Mouse (Mus musculus) thymus, postnatal 14 days (tissue): ENCODE results near the gene Tgm5.
"Not testable (repeated sequence)": the region's sequence is repeated elsewhere in the genome, so short reads cannot be mapped to it uniquely, and the experiment has no call there.

Experiments used
- DNase-seq: peaks from one replicate; pipeline ENCODE4 v3.0.0; 2021

Tgm5 gene

DNA sequence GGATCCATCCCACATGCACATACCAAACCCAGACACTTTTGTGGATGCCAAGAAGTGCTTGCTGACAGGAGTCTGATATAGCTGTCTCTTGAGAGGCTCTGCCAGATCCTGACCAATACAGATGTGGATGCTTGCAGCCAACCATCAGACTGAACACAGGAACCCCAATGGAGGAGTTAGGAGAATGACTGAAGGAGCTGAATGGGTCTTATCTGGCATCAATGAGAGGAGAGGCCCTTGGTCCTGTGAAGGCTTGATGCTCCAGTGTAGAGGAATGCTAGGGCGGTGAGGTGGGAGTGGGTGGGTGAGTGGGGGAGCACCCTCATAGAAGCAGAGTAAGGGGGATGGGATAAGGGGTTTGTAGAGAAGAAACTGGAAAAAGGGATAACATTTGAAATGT is 46.8 kb downstream of the Tgm5 start:
- not testable (repeated sequence) for DNase-seq

DNA sequence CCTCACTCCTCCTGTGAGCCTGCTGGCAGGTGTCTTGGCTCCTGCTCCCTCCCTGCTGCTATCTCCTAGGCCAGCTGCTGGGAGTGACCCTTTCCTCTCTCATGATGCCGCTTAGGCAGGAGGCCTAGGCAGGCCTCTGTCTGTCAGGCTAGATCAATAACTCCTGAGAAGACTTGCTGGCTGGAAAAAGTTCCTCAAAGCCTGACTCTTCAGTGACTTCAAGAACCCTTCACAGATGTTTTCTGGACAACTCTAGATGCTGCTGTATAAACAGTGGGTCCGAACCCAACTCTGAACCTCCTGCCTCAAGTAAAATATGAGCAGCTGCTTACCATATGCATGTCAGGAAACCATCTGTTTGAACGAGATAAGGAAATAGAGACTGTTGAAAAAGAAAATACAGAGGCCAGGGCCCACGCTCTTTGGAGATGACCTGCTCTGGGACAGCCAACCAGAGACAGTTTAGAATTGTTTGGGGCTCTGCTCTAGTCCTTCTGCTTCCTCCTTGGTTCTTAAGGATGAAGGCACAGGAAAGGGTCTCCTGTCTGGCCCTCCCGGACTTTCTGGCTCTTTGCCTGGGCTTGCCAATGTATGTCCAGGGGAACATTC is 48.8 kb downstream of the Tgm5 start, which contains the start of gene Epb42:
Gene Epb42, minus strand, starts transcription at position 340 of the 609 bp plus-strand sequence.
- no peak for DNase-seq

DNA sequence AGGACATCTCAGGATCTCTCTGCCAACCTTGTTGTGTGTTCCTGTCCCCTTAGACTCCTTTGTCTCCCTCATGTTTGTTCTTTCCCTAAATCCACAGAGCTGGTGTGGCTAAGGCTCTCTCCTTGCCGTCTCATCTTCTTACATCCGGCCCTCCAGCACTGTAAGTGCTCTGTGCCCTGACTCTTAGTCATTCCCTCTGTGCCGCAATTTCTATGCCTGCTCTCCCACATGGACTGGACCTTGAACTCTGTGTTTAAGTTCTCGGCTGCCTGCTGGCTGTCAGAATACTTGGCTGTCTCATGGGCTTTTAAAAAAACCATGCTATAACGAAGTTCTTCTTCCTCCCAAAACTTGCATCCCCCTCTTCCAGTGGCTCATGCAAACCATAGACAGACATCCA is 62.7 kb downstream of the Tgm5 start:
- DNase-seq, result no peak

DNA sequence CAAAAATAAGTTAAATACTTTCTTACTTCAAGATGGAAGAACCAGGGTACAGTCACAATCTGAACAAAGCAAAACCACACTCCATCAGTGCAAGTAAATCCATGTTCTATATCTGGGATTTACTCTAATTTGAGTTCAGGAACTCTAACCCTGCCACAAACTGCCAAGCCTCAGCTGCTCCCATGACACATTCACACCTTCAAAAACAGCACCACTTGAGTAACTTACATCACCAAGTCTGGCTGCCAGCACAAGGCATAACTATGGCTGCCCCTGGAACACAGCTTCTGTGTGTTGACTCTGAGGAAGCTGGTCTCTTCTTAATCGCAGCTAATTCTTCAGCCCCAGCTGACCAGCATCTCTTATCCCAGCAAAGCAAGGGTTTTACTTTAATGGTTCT is 68.5 kb downstream of the Tgm5 start:
- no peak for DNase-seq

DNA sequence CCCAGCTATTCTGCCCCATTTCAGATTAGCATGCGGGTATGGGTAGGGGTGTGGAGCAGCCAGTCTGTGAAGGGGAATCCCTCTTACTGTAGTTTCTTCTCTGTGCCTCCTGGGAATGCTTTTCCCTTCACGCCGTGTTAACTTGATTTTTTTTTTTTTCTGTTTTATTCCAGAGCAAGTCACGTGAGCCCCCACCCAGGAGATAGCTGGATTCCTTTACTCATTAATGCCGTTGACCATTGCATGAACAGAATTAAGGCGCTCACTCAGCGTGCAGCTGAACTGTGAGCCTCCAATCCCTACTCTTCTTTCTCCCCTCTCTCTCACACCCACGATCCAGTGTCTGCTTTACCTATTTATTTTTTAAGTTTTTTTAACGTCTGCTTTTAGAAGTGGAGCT is 69.4 kb downstream of the Tgm5 start:
- no peak for DNase-seq

DNA sequence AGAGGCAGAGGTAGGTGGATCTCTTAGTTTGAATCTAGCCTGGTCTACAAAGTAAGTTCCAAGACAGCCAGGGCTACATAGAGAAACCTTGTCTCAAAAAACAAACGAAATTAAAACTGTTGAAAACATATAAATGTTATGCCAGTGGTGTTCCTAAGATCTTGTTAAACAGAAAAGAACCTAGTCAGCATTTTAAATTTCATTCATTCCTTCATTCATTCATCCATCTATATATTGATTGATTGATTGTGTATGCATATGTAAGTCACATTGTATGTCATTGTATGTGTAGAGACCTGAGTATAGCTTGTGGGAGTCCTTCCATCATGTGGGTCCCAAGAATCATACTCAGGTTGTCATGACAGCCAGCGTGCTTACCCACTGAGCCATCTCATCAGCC is 70.1 kb downstream of the Tgm5 start:
- DNase-seq, result no peak

DNA sequence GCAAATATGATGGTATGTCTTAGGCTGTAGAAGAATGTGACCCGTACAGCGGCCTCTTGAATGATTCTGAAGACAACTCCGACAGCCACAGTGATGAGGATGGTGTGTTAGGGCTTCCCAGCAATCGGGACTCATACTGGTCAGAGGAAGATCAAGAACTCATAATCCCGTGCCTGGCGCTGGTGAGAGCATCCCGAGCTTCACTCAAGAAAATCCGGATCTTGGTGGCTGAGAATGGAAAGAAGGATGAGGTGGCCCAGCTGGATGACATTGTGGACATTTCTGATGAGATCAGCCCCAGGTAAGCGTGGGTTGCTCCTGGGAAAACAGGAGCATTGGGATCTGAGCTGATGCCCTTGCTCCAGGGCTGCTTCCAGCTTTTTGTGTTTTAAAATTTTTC is 73.0 kb downstream of the Tgm5 start:
- no peak for DNase-seq

DNA sequence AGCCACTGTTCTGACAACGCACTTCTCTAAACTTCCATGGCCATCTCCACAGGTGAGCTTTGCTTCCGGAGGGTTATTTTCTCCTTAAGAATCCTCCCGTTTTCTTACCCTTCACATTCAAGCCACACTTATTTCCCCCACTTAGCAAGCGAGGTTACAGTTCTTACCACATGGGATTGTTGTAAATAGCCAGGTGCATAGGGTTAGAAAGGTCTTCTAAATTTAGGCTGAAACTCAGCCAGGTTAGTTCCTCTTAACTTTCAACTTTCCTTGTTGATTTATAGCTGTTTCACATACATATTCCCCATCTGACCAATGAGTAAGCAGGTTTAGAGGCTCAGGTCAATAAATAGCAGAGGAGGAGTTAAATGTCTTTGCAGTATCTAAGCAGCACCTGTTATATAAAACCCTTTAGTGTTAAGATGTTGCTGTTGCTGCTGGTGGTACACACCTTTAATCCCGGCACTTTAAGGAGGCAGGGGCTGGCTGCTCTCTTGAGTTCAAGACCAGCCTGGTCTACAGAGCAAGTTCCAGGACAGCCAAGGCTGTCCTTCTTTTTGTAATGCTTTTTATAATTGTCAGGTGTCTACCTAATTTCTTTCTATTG is 76.5 kb downstream of the Tgm5 start:
- no peak for DNase-seq

DNA sequence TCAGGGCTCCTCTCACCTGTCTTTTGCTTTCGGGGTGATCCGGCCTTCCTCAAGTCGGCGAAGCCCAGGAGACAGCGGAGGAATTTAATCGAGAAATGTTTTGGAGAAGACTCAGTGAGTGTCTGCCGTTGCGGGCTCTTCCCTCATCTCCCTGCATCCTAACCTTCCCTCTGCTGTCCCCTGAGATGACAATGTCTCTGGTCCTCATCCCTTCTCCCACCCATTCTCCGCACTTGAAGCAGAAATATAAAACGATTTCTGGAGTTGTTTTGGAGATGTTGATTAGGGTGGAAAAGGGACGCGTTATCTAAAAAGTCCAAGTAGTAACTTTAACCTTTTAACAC is 77.0 kb downstream of the Tgm5 start:
- DNase-seq, result no peak

DNA sequence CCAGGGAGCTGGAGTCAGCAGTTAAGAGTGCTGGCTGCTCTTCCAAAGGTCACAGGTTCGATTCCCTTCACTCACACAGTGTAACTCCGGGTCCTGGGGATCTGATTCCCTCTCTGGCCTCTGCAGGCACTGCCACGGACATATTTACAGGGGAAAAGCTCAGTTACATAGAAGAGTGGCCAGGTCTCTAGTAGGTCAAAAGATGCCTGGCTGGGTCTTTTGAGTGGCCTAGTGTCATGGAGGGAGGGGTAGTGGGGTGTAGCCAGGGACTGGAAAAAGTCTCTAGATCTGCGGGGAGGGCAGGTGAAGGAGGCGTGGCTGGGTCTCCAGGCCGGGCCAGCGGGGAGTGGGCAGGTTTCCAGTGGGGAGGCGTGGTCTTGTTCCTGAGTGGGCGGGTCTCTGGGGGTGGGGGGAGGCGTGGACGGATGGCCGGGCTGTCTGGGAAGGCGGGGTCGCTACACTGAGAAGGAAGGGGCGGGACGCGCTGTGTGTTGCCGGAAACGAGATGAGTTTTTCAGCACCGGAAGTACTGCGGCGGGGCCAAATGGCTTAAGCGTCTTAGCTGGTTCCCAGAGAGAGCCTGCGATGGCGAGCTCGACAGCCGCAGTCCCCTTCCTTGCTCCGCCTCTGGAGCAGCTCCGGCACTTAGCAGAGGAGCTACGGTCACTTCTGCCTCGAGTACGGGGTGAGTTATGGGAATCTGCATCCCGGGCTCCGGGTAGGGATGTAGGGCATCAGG is 77.5 kb downstream of the Tgm5 start, which contains the start of gene Ccndbp1:
Gene Ccndbp1, plus strand, starts transcription at position 479 of the 739 bp plus-strand sequence.
- DNase-seq, result peak; percentile 91

DNA sequence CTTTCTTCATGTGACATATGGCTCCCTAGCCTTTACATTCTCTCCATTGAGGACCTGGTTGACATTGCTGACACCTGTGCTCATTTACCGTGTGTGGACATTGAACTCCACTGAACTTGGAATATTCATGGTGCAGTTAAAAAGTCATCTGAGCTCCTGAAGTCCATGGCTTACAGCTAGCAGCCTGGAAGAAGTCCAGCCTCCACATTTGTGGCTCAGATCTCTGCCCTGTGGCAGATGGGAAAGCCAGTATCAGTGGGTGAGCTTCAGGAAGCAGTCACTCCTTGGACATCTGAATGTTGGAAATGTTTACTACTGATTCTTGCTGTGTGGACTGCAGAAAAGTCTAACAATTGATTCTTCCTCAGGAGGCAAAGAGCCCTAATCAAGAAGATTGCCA is 78.7 kb downstream of the Tgm5 start:
- no peak for DNase-seq

DNA sequence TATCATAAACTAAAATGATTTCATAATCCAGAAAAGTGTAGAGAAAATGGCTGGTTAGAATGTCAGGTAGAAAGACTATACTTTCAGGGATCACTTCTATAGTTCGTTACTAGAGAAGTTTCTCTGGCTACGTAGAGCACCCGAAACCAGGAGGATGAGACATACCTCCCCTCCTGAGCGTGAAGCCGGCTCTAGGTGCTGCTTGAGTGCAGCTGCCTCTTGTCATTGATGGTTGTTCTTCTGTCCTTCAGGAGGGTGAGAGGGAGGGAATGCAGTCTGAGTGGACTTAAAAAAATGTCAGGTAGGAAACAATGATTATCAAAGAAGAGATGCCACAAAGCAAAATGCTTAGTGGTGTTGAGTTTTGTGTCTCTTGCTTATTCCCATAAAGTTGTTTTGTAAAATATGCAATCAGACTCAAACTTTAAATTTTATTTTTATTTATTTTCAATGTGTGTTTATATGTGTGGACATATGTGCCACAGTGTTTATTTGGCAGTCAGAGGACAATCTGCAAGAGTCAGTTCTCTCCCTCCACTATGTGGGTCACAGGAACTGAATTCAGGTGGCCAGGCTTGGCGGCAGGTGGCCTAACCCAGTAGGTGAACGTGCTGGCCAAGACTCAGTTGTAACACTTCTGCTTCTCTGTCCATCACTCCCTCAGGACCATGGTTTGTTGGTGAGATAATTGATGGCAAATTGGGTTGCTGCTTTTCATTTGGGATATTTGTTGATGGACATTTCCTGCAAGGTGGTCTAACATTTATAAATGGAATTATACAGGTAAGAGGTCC is 81.4 kb downstream of the Tgm5 start:
- DNase-seq, result no peak

DNA sequence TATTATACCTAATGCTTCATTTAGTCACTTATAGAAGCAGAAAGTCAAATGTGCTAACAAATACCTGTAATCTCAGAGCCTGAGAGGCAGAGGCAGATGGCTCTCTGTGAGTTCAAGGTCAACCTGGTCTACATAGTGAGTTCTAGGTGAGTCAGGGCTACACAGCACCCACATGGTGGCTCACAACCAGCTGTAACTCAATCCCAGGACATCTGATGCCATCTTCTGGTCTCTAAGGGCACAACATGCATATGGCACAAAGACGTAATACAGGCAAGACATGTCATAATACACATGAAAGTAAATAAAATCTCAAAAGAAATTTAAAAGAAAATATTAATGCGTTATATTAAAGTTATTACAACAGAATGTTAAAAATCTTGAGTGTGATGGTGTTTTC is 82.1 kb downstream of the Tgm5 start:
- DNase-seq, result peak; percentile 13

DNA sequence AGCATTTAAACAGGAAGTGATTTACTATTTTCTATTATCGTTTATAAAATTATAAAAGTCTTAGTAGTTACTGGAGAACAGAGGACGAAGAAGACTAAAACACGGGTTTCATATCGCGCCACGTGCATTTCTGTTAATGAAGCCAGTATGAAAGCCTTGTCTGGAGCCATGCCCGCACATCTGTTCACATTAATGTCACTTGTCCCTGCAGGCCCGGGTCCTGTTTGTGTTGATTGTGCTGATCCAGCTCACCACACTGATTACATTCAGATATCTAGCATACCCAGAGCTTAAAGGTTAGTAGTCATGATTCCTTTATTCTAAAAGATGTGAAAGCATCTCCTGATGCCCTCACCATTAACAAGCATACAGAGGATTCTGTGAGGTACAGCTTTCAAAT is 86.8 kb downstream of the Tgm5 start:
- no peak for DNase-seq

DNA sequence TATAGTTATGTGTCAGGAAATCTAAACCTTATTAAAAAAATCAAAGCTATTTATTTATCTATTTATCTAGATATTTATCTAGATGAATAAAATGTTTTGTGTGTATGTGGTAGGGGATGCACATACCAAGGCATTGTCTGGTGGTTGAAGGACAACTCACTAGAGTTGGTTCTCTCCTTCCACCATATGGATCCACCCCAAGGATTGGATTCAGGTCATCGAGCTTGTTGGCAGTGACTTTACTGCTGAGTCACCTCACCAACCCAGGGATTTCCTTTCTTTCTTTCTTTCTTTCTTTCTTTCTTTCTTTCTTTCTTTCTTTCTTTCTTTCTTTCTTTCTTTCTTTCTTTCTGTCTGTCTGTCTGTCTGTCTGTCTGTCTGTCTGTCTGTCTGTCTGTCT is 89.0 kb downstream of the Tgm5 start:
- not testable (repeated sequence) for DNase-seq
